Mouse (Mus musculus): Measurements from ENCODE around the gene Stab2. TPM values are rescaled to one million over a fixed set of nuclear protein-coding genes. Genes with fewer than 3 reads are reported as not detected.
A peak's percentile ranks its signal among the peaks of the same experiment; 100 is the strongest.

Gene Stab2
- polyA plus RNA-seq, 1 experiment from 2014 or later: 1.1 TPM

DNA sequence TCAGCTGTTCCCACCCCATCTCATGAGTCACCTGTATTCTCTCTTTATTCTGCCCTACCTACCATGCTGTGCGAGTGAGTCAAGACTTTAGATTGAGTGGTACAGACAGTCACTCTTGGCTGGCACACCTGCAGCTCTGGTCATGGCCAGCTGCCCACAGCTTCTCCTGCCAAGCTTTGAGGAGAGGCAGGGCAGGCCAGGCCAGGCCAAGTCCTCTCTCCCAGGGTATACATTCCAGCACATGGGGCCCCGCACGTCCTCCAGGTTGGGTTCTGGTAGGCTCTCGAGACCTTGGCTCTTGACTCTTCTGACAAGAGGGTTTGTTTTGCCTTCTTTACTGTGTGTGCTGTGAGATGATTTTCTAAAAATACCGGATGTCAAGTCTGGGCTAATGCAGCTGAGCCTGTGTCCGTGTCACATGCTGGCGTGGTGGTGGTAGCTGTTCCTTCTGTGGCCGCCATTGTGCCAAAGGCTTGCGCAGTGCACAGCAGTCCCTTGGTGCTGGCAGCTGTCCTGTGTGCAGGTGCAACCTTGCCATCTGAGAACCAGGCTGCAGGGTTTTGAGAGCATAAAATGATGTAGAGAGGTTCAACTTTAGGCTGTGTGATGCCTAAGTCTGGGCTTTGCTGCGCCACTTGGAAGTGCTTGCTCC, 181.8 kb downstream of the Stab2 start:
- WGBS: 91% methylated on average over 10 of the region's 10 CpGs
- no peak overlapping the region for H3K27ac ChIP-seq (ENCODE audit: low read length)
- H3K4me2 ChIP-seq (replicated peaks; ENCODE audit: low read depth, low read length): no peak overlapping the region
- H3K4me3 ChIP-seq (ENCODE audit: low read depth, low read length): no peak overlapping the region
- no peak overlapping the region for H3K9ac ChIP-seq (replicated peaks; ENCODE audit: low read depth, low read length)
- H3K36me3 ChIP-seq (ENCODE audit: control insufficient read depth, insufficient read depth, low read length): peaks cover 2% of the 10 kb centered on the region; the same call in 1 of the 2 replicates
- no peaks in the 10 kb centered on the region for H3K27me3 ChIP-seq (ENCODE audit: control insufficient read depth, insufficient read depth, low read length)
- H3K4me1 ChIP-seq (ENCODE audit: control insufficient read depth, insufficient read depth, low read length): no peaks in the 10 kb centered on the region
- no peaks in the 10 kb centered on the region for H3K9me3 ChIP-seq (ENCODE audit: control insufficient read depth, low read depth, low read length)
- no peak for ATAC-seq (ENCODE audit: insufficient number of reproducible peaks, insufficient read depth, low FRiP score, low read depth)

DNA sequence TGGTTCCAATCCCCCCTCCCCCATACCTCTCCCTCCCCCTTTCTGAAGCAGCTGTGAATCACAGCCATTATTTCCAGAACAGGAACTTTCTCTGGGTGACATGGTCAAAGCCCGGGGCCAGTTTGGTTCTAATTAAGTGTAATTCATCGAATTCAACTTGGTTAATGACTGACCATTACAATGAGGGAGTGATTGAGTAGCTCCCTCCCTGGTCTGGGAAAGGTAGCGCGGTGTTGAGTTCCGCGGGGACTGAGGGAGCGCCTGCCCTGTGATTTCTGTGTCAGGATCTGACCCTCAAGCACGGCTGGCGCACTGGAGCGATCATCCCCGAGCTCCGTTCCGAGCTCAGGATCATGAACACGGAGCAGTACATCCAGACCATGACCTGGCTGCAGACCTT, 183.0 kb downstream of the Stab2 start:
- ATAC-seq (ENCODE audit: insufficient number of reproducible peaks, insufficient read depth, low FRiP score, low read depth): no peak
- no peak overlapping the region for H3K27ac ChIP-seq (ENCODE audit: low read length)
- H3K4me3 ChIP-seq (ENCODE audit: low read depth, low read length): no peak overlapping the region
- 0 out of 2 replicates have a peak, but pooled peaks cover 2% of the 10 kb centered on the region for H3K4me1 ChIP-seq (ENCODE audit: control insufficient read depth, insufficient read depth, low read length)
- H3K4me2 ChIP-seq (replicated peaks; ENCODE audit: low read depth, low read length): no peak overlapping the region
- H3K9ac ChIP-seq (replicated peaks; ENCODE audit: low read depth, low read length): no peak overlapping the region
- peaks cover 2% of the 10 kb centered on the region; the same call in 1 of the 2 replicates for H3K36me3 ChIP-seq (ENCODE audit: control insufficient read depth, insufficient read depth, low read length)
- no peaks in the 10 kb centered on the region for H3K27me3 ChIP-seq (ENCODE audit: control insufficient read depth, insufficient read depth, low read length)
- no peaks in the 10 kb centered on the region for H3K9me3 ChIP-seq (ENCODE audit: control insufficient read depth, low read depth, low read length)
- 81% methylated on average over 14 of the region's 14 CpGs for WGBS

DNA sequence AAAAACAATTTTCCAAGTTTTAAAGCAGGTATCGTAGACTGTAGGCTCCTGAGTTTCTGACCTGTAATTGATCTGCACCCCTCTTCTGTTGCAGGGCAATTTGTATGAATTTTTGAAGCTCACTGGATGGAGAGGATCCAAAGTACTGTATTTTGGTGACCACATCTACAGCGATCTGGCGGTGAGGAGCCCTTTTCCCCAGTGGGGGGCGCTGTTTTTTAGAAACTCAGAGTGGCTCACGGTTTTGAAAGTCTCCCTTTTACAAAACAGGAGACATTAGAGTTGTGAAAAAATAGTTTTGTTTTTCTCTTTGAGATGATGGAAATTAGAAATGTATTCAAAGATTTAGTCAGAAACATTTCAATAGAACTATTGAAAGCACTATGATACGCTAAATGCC, 183.7 kb downstream of the Stab2 start:
- peaks cover 6% of the 10 kb centered on the region; the same call in 1 of the 2 replicates for H3K4me1 ChIP-seq (ENCODE audit: control insufficient read depth, insufficient read depth, low read length)
- no peak for ATAC-seq (ENCODE audit: insufficient number of reproducible peaks, insufficient read depth, low FRiP score, low read depth)
- 80% methylated on average over 6 of the region's 6 CpGs for WGBS
- no peaks in the 10 kb centered on the region for H3K27me3 ChIP-seq (ENCODE audit: control insufficient read depth, insufficient read depth, low read length)
- H3K4me3 ChIP-seq (ENCODE audit: low read depth, low read length): no peak overlapping the region
- H3K9ac ChIP-seq (replicated peaks; ENCODE audit: low read depth, low read length): no peak overlapping the region
- H3K4me2 ChIP-seq (replicated peaks; ENCODE audit: low read depth, low read length): no peak overlapping the region
- peaks cover 2% of the 10 kb centered on the region; the same call in 1 of the 2 replicates for H3K36me3 ChIP-seq (ENCODE audit: control insufficient read depth, insufficient read depth, low read length)
- H3K9me3 ChIP-seq (ENCODE audit: control insufficient read depth, low read depth, low read length): no peaks in the 10 kb centered on the region
- no peak overlapping the region for H3K27ac ChIP-seq (ENCODE audit: low read length)

DNA sequence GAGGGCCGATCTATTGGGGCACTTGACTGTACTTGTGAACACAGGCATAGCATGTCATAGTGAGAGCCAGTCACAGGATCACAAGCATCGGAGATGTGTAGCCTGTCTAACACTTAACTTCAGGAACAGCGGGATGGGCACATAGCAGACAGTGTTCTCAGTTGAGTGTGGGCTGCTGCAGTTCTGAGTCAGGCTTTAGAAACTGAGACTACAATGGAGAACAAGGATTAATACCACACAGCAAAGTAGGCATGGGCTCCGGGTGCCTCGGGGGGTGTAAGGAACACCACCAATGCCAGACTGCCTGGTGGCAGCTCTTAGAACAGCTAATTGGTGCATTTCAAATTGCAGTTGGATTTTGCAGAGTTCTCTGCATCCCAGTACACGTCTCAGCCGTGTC, 186.8 kb downstream of the Stab2 start:
- ATAC-seq (ENCODE audit: insufficient number of reproducible peaks, insufficient read depth, low FRiP score, low read depth): no peak
- no peaks in the 10 kb centered on the region for H3K9me3 ChIP-seq (ENCODE audit: control insufficient read depth, low read depth, low read length)
- H3K9ac ChIP-seq (replicated peaks; ENCODE audit: low read depth, low read length): no peak overlapping the region
- H3K36me3 ChIP-seq (ENCODE audit: control insufficient read depth, insufficient read depth, low read length): peaks cover 2% of the 10 kb centered on the region; the same call in 1 of the 2 replicates
- no peaks in the 10 kb centered on the region for H3K27me3 ChIP-seq (ENCODE audit: control insufficient read depth, insufficient read depth, low read length)
- H3K4me2 ChIP-seq (replicated peaks; ENCODE audit: low read depth, low read length): no peak overlapping the region
- 94% methylated on average over 7 of the region's 7 CpGs for WGBS
- H3K4me3 ChIP-seq (ENCODE audit: low read depth, low read length): no peak overlapping the region
- H3K4me1 ChIP-seq (ENCODE audit: control insufficient read depth, insufficient read depth, low read length): peaks cover 9% of the 10 kb centered on the region; the same call in 1 of the 2 replicates
- no peak overlapping the region for H3K27ac ChIP-seq (ENCODE audit: low read length)

DNA sequence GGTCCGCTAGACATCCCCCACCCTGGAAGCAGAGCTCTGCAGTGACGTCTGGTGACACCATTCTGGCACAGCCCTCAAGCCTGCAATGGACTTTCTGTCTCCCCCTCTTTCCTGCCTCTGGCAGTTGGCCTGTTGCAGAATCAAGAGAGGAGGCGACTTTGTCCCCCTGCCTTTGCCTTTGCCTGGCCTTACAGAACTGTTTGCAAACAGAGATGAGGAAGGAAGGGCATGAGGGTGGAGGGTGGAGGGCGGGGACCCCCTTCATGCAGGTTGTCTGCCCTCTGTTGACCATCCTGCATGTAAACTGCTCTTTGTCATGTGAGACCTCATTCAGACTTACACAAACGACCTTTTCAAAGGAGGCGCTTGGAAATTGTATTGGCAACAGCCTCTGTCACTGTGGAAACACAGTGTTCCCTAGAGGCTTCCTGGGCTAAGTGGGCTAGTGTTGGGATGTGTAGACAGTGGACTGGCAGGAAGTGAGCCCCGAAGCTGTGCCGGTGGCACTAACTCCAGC, 188.1 kb downstream of the Stab2 start:
- Histone ChIP-seq H3K4me3 (ENCODE audit: low read depth, low read length) (no peak overlapping the region), H3K27ac (ENCODE audit: low read length) (peak overlapping the region; percentile 74), H3K4me2 (replicated peaks; ENCODE audit: low read depth, low read length) (no peak overlapping the region), H3K36me3 (ENCODE audit: control insufficient read depth, insufficient read depth, low read length) (peaks cover 2% of the 10 kb centered on the region; the same call in 1 of the 2 replicates), H3K9me3 (ENCODE audit: control insufficient read depth, low read depth, low read length) (no peaks in the 10 kb centered on the region), H3K9ac (replicated peaks; ENCODE audit: low read depth, low read length) (no peak overlapping the region), H3K27me3 (ENCODE audit: control insufficient read depth, insufficient read depth, low read length) (no peaks in the 10 kb centered on the region), H3K4me1 (ENCODE audit: control insufficient read depth, insufficient read depth, low read length) (peaks cover 9% of the 10 kb centered on the region; the same call in 1 of the 2 replicates)
- ATAC-seq (ENCODE audit: insufficient number of reproducible peaks, insufficient read depth, low FRiP score, low read depth): no peak
- WGBS: 47% methylated on average over 8 of the region's 8 CpGs

DNA sequence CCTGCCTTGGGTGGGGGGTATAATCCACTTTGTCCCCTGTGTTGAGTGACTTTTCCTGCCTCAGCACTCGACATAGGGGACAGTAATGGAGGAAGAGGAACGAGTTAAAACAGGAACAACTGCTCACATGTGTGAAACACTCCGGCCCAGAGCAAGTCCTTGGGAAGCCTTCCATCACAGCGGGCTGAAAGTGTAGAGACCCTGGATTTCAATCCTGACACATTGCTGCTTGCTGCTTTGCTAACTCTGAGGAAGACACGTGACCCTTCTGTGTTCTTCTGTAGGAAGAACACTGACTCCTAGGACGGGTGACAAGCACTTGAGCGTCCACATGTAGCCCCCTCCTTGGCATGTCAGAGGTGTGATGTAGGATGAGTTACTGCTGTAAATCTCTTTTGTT, 192.7 kb downstream of the Stab2 start:
- Histone ChIP-seq H3K9me3 (ENCODE audit: control insufficient read depth, low read depth, low read length) (no peaks in the 10 kb centered on the region), H3K27me3 (ENCODE audit: control insufficient read depth, insufficient read depth, low read length) (no peaks in the 10 kb centered on the region), H3K9ac (replicated peaks; ENCODE audit: low read depth, low read length) (no peak overlapping the region), H3K27ac (ENCODE audit: low read length) (peak overlapping the region; percentile 3; the same call in 1 of the 2 replicates), H3K4me2 (replicated peaks; ENCODE audit: low read depth, low read length) (no peak overlapping the region), H3K4me1 (ENCODE audit: control insufficient read depth, insufficient read depth, low read length) (peaks cover 9% of the 10 kb centered on the region; the same call in 1 of the 2 replicates), H3K4me3 (ENCODE audit: low read depth, low read length) (no peak overlapping the region), H3K36me3 (ENCODE audit: control insufficient read depth, insufficient read depth, low read length) (no peaks in the 10 kb centered on the region)
- no peak for ATAC-seq (ENCODE audit: insufficient number of reproducible peaks, insufficient read depth, low FRiP score, low read depth)
- WGBS: 81% methylated on average over 7 of the region's 7 CpGs

DNA sequence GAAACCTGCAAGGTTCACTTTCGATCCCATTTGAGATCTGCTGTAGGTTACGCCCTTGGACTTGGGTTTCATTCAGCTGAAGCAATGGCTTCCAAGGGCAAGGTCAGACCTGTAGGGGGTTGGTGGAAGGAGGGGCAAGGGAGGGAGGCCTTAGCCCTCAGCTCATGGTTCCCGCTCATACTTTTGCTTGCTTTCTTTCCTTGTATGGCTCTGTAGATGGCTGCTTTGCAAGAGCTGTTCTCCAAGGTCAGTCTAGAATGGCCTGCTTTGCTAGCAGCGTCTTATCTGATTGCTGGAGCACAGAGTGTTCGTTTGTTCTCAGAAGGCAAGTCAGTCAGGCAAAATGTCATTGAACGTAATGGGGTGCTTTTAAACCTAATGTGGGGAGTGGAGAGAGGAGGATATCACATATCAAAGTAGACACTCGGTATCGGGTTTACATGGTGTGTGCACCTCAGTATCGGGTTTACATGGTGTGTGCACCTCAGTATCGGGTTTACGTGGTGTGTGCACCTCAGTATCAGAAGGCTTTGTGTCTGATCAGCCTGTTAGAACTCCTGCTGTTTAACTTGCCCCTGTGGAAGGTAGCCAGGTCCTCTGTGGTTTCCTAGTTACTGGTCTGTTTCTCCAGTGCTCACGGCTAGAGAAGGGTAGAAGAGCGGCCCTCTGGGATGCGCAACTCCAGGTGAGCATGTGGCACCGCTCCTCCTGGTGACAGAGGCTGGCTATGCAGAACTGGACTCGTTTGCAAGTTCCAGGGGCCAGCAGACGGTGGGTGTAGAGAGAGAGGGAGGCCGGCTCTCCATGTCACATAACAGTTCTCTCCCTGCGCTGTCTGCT, 193.3 kb downstream of the Stab2 start:
- Histone ChIP-seq H3K27me3 (ENCODE audit: control insufficient read depth, insufficient read depth, low read length) (no peaks in the 10 kb centered on the region), H3K4me2 (replicated peaks; ENCODE audit: low read depth, low read length) (no peak overlapping the region), H3K9ac (replicated peaks; ENCODE audit: low read depth, low read length) (no peak overlapping the region), H3K27ac (ENCODE audit: low read length) (peak overlapping the region; percentile 6; the same call in 1 of the 2 replicates), H3K36me3 (ENCODE audit: control insufficient read depth, insufficient read depth, low read length) (no peaks in the 10 kb centered on the region), H3K9me3 (ENCODE audit: control insufficient read depth, low read depth, low read length) (no peaks in the 10 kb centered on the region), H3K4me1 (ENCODE audit: control insufficient read depth, insufficient read depth, low read length) (peaks cover 4% of the 10 kb centered on the region; the same call in 1 of the 2 replicates), H3K4me3 (ENCODE audit: low read depth, low read length) (no peak overlapping the region)
- 71% methylated on average over 19 of the region's 19 CpGs for WGBS
- ATAC-seq (ENCODE audit: insufficient number of reproducible peaks, insufficient read depth, low FRiP score, low read depth): peak; percentile 73

DNA sequence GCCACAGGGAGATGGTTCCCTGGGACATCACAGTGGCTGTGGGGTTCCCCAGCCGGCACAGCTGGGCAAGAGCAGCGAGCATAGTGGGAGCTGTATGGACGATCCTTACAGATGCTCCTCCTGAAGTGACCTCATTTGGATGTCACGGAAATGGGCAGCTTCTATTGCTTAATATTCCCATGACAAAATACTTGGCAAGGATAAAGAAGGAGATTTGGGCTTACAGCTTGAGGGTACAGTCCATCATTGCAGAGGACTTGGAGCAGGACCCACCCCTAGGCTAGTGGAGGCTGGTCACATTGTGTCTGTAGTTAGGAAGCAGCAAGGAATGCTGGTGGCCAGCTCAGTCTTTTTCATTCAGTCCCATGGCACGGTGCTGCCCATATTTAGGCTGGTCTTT, 197.2 kb downstream of the Stab2 start:
- no peak for ATAC-seq (ENCODE audit: insufficient number of reproducible peaks, insufficient read depth, low FRiP score, low read depth)
- H3K27ac ChIP-seq (ENCODE audit: low read length): no peak overlapping the region
- 84% methylated on average over 5 of the region's 5 CpGs for WGBS

More for the DNA sequence above, 197.2 kb downstream of the Stab2 start:
- Histone ChIP-seq H3K9ac (replicated peaks; ENCODE audit: low read depth, low read length) (no peak overlapping the region), H3K27me3 (ENCODE audit: control insufficient read depth, insufficient read depth, low read length) (no peaks in the 10 kb centered on the region), H3K4me3 (ENCODE audit: low read depth, low read length) (no peak overlapping the region), H3K9me3 (ENCODE audit: control insufficient read depth, low read depth, low read length) (no peaks in the 10 kb centered on the region), H3K4me1 (ENCODE audit: control insufficient read depth, insufficient read depth, low read length) (no peaks in the 10 kb centered on the region), H3K36me3 (ENCODE audit: control insufficient read depth, insufficient read depth, low read length) (no peaks in the 10 kb centered on the region), H3K4me2 (replicated peaks; ENCODE audit: low read depth, low read length) (no peak overlapping the region)

Measured in stomach, embryonic 14.5 days (tissue).